Mouse (Mus musculus): ENCODE results near the gene Rsrc1. TPM values are rescaled to one million over a fixed set of nuclear protein-coding genes. Genes with fewer than 3 reads are reported as not detected.

The Rsrc1 gene
- polyA plus RNA-seq, 1 experiment from 2014 or later, result 54.6 TPM

GRCm38 (mm10) chr3:67372194-67372593 is 391.0 kb downstream of the Rsrc1 start:
- no peaks in the 10 kb centered on the region for H3K9me3 ChIP-seq (replicated peaks)
- peaks cover 8% of the 10 kb centered on the region; the same call in 1 of the 2 replicates for H3K4me1 ChIP-seq
- no peak overlapping the region for H3K27ac ChIP-seq
- no peak overlapping the region for H3K4me3 ChIP-seq
- 77% methylated on average over 4 of the region's 4 CpGs for WGBS
- no peaks in the 10 kb centered on the region for H3K36me3 ChIP-seq
- no peak for DNase-seq (ENCODE audit: low spot score)
- H3K27me3 ChIP-seq (ENCODE audit: low read depth, poor library complexity, severe bottlenecking), result peaks cover 29% of the 10 kb centered on the region

DNA sequence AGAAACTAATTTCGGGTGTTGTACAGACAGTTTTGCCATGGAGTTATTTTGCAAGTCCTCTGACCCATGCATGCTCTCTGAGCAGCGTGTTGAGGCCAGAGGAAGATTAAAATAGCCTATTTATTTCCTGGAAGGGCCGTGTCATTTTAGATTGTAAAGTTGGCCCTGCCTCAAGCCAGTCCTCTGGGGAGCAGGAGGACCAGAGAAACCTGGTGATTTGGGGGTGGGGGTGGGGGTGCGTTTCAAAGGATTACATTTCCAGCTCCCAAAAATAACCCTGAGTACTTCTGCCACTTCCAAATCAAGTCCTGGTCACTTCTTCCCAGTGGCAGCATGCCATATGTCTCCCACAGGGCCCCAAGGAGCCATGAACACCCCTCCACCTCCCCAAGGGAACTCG is 391.6 kb downstream of the Rsrc1 start:
- Histone ChIP-seq H3K9me3 (replicated peaks) (no peaks in the 10 kb centered on the region), H3K36me3 (no peaks in the 10 kb centered on the region), H3K4me3 (no peak overlapping the region), H3K27me3 (ENCODE audit: low read depth, poor library complexity, severe bottlenecking) (peaks cover 29% of the 10 kb centered on the region), H3K4me1 (peaks cover 8% of the 10 kb centered on the region; the same call in 1 of the 2 replicates), H3K27ac (no peak overlapping the region)
- WGBS, result 64% methylated on average over 5 of the region's 5 CpGs
- no peak for DNase-seq (ENCODE audit: low spot score)

GRCm38 (mm10) chr3:67373872-67374271 is 392.7 kb downstream of the Rsrc1 start, which contains the start of gene Mlf1:
Gene Mlf1 (plus strand): TSS chr3:67374097.
- Histone ChIP-seq H3K27me3 (ENCODE audit: low read depth, poor library complexity, severe bottlenecking) (peaks cover 29% of the 10 kb centered on the region), H3K36me3 (no peaks in the 10 kb centered on the region), H3K9me3 (replicated peaks) (no peaks in the 10 kb centered on the region), H3K27ac (peak within 1 kb of the TSS; percentile 82), H3K4me1 (peaks cover 8% of the 10 kb centered on the region; the same call in 1 of the 2 replicates), H3K4me3 (peak within 1 kb of the TSS; percentile 65)
- WGBS, result under 1% methylated on average over 35 of the region's 35 CpGs
- peak; percentile 92 for DNase-seq (ENCODE audit: low spot score)

DNA sequence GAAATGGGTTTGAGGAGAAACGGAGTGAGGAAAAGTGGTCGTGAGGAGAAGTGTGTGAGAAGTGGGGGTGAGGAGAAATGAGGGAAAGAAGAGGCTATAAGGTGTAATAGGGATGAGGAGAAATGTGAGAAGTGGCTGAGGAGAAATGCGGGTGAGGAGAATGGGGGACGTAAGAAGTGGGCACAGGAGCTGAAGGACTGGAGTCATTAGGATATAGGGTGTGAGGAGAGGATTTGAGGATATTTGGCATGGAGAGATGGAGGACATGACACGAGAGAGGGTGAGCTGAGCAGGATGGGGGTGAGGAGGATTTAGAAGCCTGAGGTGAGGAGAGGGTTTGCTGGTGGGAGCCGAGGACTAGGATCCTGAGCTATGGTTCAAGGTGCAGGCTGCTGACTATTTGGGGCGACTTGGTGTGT is 393.2 kb downstream of the Rsrc1 start:
- H3K4me3 ChIP-seq, result peak overlapping the region; percentile 65
- 44% methylated on average over 7 of the region's 7 CpGs for WGBS
- H3K9me3 ChIP-seq (replicated peaks), result no peaks in the 10 kb centered on the region
- no peaks in the 10 kb centered on the region for H3K36me3 ChIP-seq
- peak overlapping the region; percentile 82 for H3K27ac ChIP-seq
- no peak for DNase-seq (ENCODE audit: low spot score)
- H3K4me1 ChIP-seq, result peaks cover 8% of the 10 kb centered on the region; the same call in 1 of the 2 replicates
- H3K27me3 ChIP-seq (ENCODE audit: low read depth, poor library complexity, severe bottlenecking), result peaks cover 29% of the 10 kb centered on the region

DNA sequence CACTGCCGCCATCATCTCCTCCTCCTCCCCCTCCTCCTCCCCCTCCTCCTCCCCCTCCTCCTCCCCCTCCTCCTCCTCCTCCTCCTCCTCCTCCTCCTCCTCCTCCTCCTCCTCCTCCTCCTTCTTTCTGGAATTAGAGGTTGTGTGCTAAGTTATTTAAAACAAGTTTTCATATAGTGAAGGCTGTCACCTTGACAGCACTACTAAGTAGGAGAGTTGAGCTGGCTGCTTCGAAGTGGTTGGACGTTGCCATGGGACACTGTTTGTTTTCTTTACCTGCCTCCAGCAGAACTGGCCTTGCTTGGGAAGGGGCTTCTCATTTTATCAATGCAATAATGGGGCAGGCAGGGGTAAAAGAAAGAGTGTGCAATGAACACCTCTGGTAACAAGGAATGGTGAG is 393.9 kb downstream of the Rsrc1 start, which contains the start of gene Gm17402:
Gm17402 (minus strand) TSS at position 101 of the 400 bp plus-strand sequence.
- 60% methylated on average over 3 of the region's 3 CpGs for WGBS
- no peak for DNase-seq (ENCODE audit: low spot score)
- Histone ChIP-seq H3K36me3 (no peaks in the 10 kb centered on the region), H3K9me3 (replicated peaks) (no peaks in the 10 kb centered on the region), H3K4me1 (peaks cover 8% of the 10 kb centered on the region; the same call in 1 of the 2 replicates), H3K4me3 (peak within 1 kb of the TSS; percentile 65), H3K27ac (peak within 1 kb of the TSS; percentile 82), H3K27me3 (ENCODE audit: low read depth, poor library complexity, severe bottlenecking) (peaks cover 29% of the 10 kb centered on the region)

GRCm38 (mm10) chr3:67378215-67378614 is 397.0 kb downstream of the Rsrc1 start:
- DNase-seq (ENCODE audit: low spot score), result no peak
- no peaks in the 10 kb centered on the region for H3K9me3 ChIP-seq (replicated peaks)
- H3K36me3 ChIP-seq, result no peaks in the 10 kb centered on the region
- H3K4me3 ChIP-seq, result no peak overlapping the region
- H3K27me3 ChIP-seq (ENCODE audit: low read depth, poor library complexity, severe bottlenecking), result peaks cover 16% of the 10 kb centered on the region
- peaks cover 8% of the 10 kb centered on the region; the same call in 1 of the 2 replicates for H3K4me1 ChIP-seq
- no peak overlapping the region for H3K27ac ChIP-seq

Other genes with a start within 250 kb of the Rsrc1 start
- gene Shox2, start 381 bp downstream of the Rsrc1 start, polyA plus RNA-seq (2016; fragmentation: Nextera tagmentation; extraction: Ambion mirVana), result 101 and 131 TPM in 2 replicates

Measured in limb, embryonic 10.5 days (tissue).